Mouse (Mus musculus) layer of hippocampus, adult 2 months (tissue): ENCODE data around the gene Dexi. TPM values are rescaled to one million over a fixed set of nuclear protein-coding genes. Genes with fewer than 3 reads are reported as not detected.
A peak's percentile ranks its signal among the peaks of the same experiment; 100 is the strongest.

Experiments
- DNase-seq, 2 experiments: peaks; one replicate each; pipeline ENCODE4 v3.0.0; 2022; ENCODE audit warnings: low spot score in 2 of 2
- H3K27ac ChIP-seq: fragments of 200-600 bp; 2 replicates; pipeline ENCODE4 v1.8.1; 2022
- H3K4me3 ChIP-seq: fragments of 200-600 bp; 2 replicates; pipeline ENCODE4 v1.8.1; 2022; ENCODE audit warnings: mild to moderate bottlenecking
- CTCF ChIP-seq: fragments of 200-600 bp; conservative IDR thresholded peaks from 2 replicates; pipeline ENCODE4 v1.8.1; 2022; ENCODE audit warnings: antibody characterized with exemption, mild to moderate bottlenecking, moderate library complexity
- total RNA-seq, 2 experiments: library from RNA; stranded (reverse); gene quantifications; 2 replicates each; pipeline ENCODE4 v1.2.3; 2021

Dexi gene
- total RNA-seq, 2 experiments from 2014 or later = 61.8 to 63.1 TPM

DNA sequence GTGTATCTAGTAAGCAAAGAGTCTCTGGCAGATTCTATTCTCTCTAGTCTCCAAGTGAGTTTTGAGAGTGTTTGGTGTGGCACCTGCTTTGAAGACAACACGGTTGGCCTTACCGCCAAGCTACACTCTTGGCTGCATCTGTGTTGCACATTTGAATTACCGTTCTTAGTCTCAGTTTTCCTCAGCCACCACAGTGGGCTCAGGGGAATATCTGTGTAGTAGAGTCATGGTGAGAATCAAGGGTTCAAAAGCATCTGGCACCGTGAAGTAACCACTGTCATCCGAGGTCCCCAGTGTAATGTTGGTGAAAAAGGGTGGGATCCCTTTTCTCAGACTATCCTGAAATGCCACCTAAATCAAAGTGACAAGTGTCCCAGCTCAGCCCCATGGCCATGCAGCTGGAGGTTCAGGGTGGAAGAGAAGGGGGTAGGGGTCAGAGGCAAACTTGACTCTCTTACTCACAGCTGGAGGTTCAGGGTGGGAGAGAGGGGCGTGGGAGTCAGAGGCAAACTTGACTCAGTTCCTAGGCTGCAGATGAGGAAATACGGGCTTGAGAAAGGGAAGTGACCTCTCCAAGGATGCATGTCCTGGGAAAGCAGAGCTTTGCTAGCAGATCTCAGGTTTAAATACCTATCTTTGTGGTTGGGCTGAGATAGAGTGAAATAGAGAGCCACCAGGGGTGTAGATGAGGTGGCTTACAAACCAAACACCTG, 53.9 kb downstream of the Dexi start:
- Histone ChIP-seq H3K27ac (no peak overlapping the region), H3K4me3 (no peak overlapping the region)
- no peak for DNase-seq
- TF ChIP-seq CTCF = no peak

DNA sequence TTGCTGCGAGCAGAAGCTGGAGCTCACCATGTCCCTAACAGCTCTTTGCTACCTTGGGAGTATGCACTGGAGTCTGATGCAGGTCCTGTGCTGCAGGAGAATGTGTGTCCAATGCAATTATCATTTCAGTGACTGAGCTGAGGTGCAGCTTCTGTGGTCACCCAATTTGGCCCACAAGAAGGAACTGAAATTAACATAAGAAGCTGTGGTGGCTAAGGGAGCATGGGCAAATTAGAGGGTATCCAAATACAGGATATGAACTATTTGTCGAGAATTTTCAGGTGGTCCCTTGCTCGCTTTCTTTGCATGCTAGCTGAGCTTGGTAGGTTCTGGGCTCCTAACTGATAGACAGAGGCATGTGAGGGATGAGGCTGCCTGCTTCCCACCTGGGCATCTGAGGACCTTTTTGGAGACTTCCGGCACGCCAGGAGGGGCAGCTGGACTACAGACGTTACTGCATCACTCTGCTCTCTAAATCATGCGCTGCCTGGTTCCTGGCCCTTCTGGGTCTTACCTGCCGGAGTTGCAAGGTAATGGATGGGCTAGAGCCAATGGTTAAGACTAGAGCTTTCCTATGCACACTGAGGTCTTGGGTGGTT, 54.9 kb downstream of the Dexi start:
- TF ChIP-seq CTCF = no peak
- no peak overlapping the region for H3K4me3 ChIP-seq
- DNase-seq = no peak
- no peak overlapping the region for H3K27ac ChIP-seq

GRCm38 (mm10) chr16:10486993-10487392, 55.9 kb downstream of the Dexi start:
- no peak overlapping the region for H3K27ac ChIP-seq
- H3K4me3 ChIP-seq = no peak overlapping the region
- no peak for TF ChIP-seq CTCF
- DNase-seq = no peak

- no peak for DNase-seq
- H3K4me3 ChIP-seq = no peak overlapping the region
- no peak for TF ChIP-seq CTCF
Observed at GRCm38 (mm10) chr16:10482343-10482742, 60.5 kb downstream of the Dexi start.

GRCm38 (mm10) chr16:10479857-10480256, 63.0 kb downstream of the Dexi start, which contains the start of gene Ciita:
TSS of gene Ciita (plus strand) at chr16:10480059.
- DNase-seq = no peak
- H3K4me3 ChIP-seq = no peak within 1 kb of the TSS
- no peak within 1 kb of the TSS for H3K27ac ChIP-seq
- TF ChIP-seq CTCF = no peak

More at GRCm38 (mm10) chr16:10482343-10482742, 60.5 kb downstream of the Dexi start:
- H3K27ac ChIP-seq = no peak overlapping the region

- no peak overlapping the region for H3K27ac ChIP-seq
- no peak for DNase-seq
- no peak overlapping the region for H3K4me3 ChIP-seq
- no peak for TF ChIP-seq CTCF
Observed at GRCm38 (mm10) chr16:10475919-10476318, 66.9 kb downstream of the Dexi start.

GRCm38 (mm10) chr16:10474956-10475355, 67.9 kb downstream of the Dexi start:
- DNase-seq = no peak
- Histone ChIP-seq H3K27ac (no peak overlapping the region), H3K4me3 (no peak overlapping the region)
- no peak for TF ChIP-seq CTCF

GRCm38 (mm10) chr16:10471950-10472349, 70.9 kb downstream of the Dexi start:
- no peak overlapping the region for H3K4me3 ChIP-seq
- H3K27ac ChIP-seq = no peak overlapping the region
- no peak for DNase-seq
- TF ChIP-seq CTCF = no peak

DNA sequence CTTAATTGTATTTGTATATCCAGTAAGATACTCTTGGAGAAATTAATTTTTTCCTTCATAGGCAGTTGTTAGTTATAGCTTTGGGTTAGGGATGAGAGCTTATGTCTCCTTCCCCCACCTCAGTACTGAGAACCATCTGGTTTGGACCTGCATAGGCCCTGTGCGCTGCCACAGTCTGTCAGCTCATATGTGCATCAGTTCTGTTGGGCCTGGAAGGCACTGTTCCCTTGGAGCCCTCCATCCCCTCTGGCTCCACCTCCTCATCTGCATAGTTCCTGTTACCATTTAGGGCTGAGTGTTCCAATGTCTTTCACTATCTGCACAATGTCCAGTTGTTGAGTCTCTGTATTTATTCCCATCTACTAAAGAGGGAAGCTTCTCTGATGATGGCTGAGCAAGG, 74.7 kb downstream of the Dexi start:
- H3K27ac ChIP-seq = peak overlapping the region; percentile 70
- peak; percentile 79 to 80 for DNase-seq
- no peak for TF ChIP-seq CTCF
- H3K4me3 ChIP-seq = no peak overlapping the region

GRCm38 (mm10) chr16:10467391-10468107, 75.3 kb downstream of the Dexi start:
- TF ChIP-seq CTCF = no peak
- Histone ChIP-seq H3K4me3 (no peak overlapping the region), H3K27ac (no peak overlapping the region)
- no peak for DNase-seq

DNA sequence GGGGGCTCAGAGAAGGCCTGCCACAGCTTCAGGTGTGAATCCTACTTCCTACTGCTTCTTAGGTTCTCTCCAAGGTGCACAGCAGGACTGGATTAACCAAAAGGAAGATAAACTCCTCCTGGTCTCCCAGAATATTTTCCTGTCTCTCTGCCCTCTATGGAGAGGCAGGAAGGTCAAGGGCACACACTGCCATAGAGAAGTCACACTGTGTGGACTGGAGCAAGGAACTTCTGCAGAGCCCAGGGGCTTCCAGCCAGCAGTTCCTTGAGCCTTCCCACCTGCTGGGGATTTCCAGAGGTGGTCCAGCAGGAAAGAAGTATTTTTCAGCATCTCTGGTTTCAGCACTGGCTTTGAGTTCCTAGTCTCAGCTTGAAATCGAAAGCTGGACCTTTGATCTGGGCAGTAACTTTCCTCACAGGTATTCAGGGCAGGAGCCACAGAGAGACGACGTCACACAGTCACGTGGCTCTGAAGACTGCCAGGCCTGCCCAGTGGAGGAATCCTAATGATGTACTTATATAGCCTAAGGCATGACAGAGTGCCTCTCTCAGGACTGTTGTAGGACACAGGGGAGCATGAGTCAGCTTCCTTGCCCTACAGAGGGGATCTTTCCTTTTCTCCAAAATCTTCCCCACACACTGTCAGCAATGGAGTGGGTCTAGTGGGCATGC, 77.7 kb downstream of the Dexi start:
- H3K4me3 ChIP-seq = no peak overlapping the region
- no peak overlapping the region for H3K27ac ChIP-seq
- no peak for TF ChIP-seq CTCF
- no peak for DNase-seq

- Histone ChIP-seq H3K4me3 (no peak overlapping the region), H3K27ac (no peak overlapping the region)
- no peak for TF ChIP-seq CTCF
- no peak for DNase-seq
Observed at GRCm38 (mm10) chr16:10461178-10461577, 81.7 kb downstream of the Dexi start.

GRCm38 (mm10) chr16:10460188-10460587, 82.7 kb downstream of the Dexi start:
- TF ChIP-seq CTCF = no peak

More at GRCm38 (mm10) chr16:10460188-10460587, 82.7 kb downstream of the Dexi start:
- Histone ChIP-seq H3K4me3 (no peak overlapping the region), H3K27ac (no peak overlapping the region)
- DNase-seq = no peak
